ENCODE assay signal across 12 mouse cellular contexts in the genomic region with DNA sequence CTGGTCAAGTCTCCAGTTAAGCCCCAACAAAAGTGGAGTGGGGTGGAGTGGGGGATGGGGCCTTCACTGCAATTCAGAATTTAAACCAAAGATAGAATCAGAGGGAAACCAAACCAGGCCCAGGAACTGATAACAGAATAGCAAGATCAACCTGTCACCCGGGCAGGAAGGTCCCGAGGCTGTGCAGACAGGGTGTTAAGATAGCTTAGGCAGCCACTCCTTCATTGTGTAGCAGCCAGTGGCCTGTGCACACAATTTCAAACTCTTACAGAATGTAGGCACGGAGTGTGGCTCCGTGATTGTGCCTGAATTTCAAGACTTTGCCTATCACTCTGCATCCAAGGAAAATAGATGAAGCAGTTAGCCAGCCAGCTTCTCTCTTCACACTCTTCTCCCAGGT. TPM values are rescaled to one million over a fixed set of nuclear protein-coding genes. Genes with fewer than 3 reads are reported as not detected.
DNase-seq lines count a peak whose midpoint lies in the region; ATAC-seq and TF ChIP-seq lines count a peak whose summit lies in the region.
"Had no signal": no experiment of that assay in that cellular context is flagged by ENCODE, and none has a peak within 500 bp of the region (broad histone marks: within the 10 kb centered on the region; RNA-seq: fewer than 3 reads in every experiment).

No protein-coding gene starts in this region.

- no peaks in the 10 kb centered on the region for H3K36me3 ChIP-seq in heart, embryonic 15.5 days
- no peaks in the 10 kb centered on the region for H3K36me3 ChIP-seq in embryonic facial prominence, embryonic 15.5 days
- no peaks in the 10 kb centered on the region for H3K36me3 ChIP-seq in stomach, embryonic 15.5 days
- H3K36me3 ChIP-seq in forebrain, embryonic 11.5 days (ENCODE audit: control insufficient read depth, insufficient read depth, low read length), result no peaks in the 10 kb centered on the region
- H3K36me3 ChIP-seq: neural tube, embryonic 12.5 days had no signal

- no peak for DNase-seq in heart, adult 11 months
- no peak for DNase-seq in lung, adult 2 months
- DNase-seq in lung, postnatal 4 days, result no peak
- DNase-seq in spleen, postnatal 4 days (ENCODE audit: low spot score in 2 of 2), result no peak
- DNase-seq in forebrain, embryonic 11.5 days (ENCODE audit: low spot score), result no peak
- DNase-seq: cerebellum, adult 8-10 months; right cerebral cortex, adult 18-20 months had no signal

- H3K4me2 ChIP-seq in heart, embryonic 15.5 days, result peak overlapping the region; percentile 51
- H3K4me2 ChIP-seq in embryonic facial prominence, embryonic 15.5 days (replicated peaks), result peak overlapping the region; percentile 40
- H3K4me2 ChIP-seq in stomach, embryonic 15.5 days, result peak overlapping the region; percentile 40
- no peak overlapping the region for H3K4me2 ChIP-seq in forebrain, embryonic 11.5 days (ENCODE audit: low read depth, low read length, severe bottlenecking)
- H3K4me2 ChIP-seq: neural tube, embryonic 12.5 days had no signal

- H3K4me1 ChIP-seq in heart, embryonic 15.5 days (replicated peaks), result no peaks in the 10 kb centered on the region
- H3K4me1 ChIP-seq in lung, adult 2 months (ENCODE audit: control insufficient read depth, insufficient read depth, low read length), result no peaks in the 10 kb centered on the region
- no peaks in the 10 kb centered on the region for H3K4me1 ChIP-seq in embryonic facial prominence, embryonic 15.5 days
- H3K4me1 ChIP-seq in stomach, embryonic 15.5 days, result no peaks in the 10 kb centered on the region
- no peaks in the 10 kb centered on the region for H3K4me1 ChIP-seq in forebrain, embryonic 11.5 days (replicated peaks; ENCODE audit: control insufficient read depth, insufficient read depth, low read length)
- H3K4me1 ChIP-seq: neural tube, embryonic 12.5 days had no signal

- no peaks in the 10 kb centered on the region for H3K27me3 ChIP-seq in heart, embryonic 15.5 days
- H3K27me3 ChIP-seq in embryonic facial prominence, embryonic 15.5 days, result no peaks in the 10 kb centered on the region
- H3K27me3 ChIP-seq in stomach, embryonic 15.5 days (replicated peaks), result no peaks in the 10 kb centered on the region
- peaks cover 2% of the 10 kb centered on the region; the same call in 1 of the 2 replicates for H3K27me3 ChIP-seq in forebrain, embryonic 11.5 days (ENCODE audit: control insufficient read depth, insufficient read depth, low read length)
- H3K27me3 ChIP-seq: CH12.LX; neural tube, embryonic 12.5 days had no signal

- no peak for ATAC-seq in heart, embryonic 15.5 days (replicated peaks; ENCODE audit: insufficient number of reproducible peaks, insufficient read depth, low FRiP score, low read depth)
- ATAC-seq in embryonic facial prominence, embryonic 15.5 days (ENCODE audit: insufficient number of reproducible peaks, low FRiP score, low TSS enrichment, low read depth), result no peak
- ATAC-seq in stomach, embryonic 15.5 days (ENCODE audit: insufficient read depth, low FRiP score, low read depth), result no peak
- no peak for ATAC-seq in forebrain, embryonic 11.5 days (replicated peaks; ENCODE audit: low FRiP score)

- WGBS in heart, embryonic 15.5 days, result 10% methylated on average over 4 of the region's 4 CpGs
- 42% methylated on average over 4 of the region's 4 CpGs for WGBS in lung, adult 2 months
- 25% methylated on average over 4 of the region's 4 CpGs for WGBS in embryonic facial prominence, embryonic 15.5 days
- 45% methylated on average over 4 of the region's 4 CpGs for WGBS in stomach, embryonic 15.5 days
- WGBS in forebrain, embryonic 11.5 days, result 68% methylated on average over 4 of the region's 4 CpGs

- no peak for TF ChIP-seq POLR2A in lung, adult 2 months (IDR thresholded peaks at IDR 0.05; ENCODE audit: borderline replicate concordance, extremely low read depth, low read depth, low read length)

- H3K9me3 ChIP-seq in heart, embryonic 15.5 days (replicated peaks), result no peaks in the 10 kb centered on the region
- H3K9me3 ChIP-seq in embryonic facial prominence, embryonic 15.5 days (replicated peaks), result no peaks in the 10 kb centered on the region
- no peaks in the 10 kb centered on the region for H3K9me3 ChIP-seq in stomach, embryonic 15.5 days
- H3K9me3 ChIP-seq in forebrain, embryonic 11.5 days (ENCODE audit: control insufficient read depth, low read length), result no peaks in the 10 kb centered on the region
- H3K9me3 ChIP-seq: neural tube, embryonic 12.5 days had no signal

- no peak for TF ChIP-seq CTCF in lung, adult 2 months (IDR thresholded peaks at IDR 0.05; ENCODE audit: insufficient read depth, low read length)

- peak overlapping the region; percentile 9; the same call in 1 of the 2 replicates for H3K9ac ChIP-seq in heart, embryonic 15.5 days
- H3K9ac ChIP-seq in embryonic facial prominence, embryonic 15.5 days, result 0 out of 2 replicates have a peak overlapping the region, but pooled peaks have one; percentile 12
- no peak overlapping the region for H3K9ac ChIP-seq in stomach, embryonic 15.5 days
- H3K9ac ChIP-seq in forebrain, embryonic 11.5 days (ENCODE audit: low read length), result no peak overlapping the region
- H3K9ac ChIP-seq: neural tube, embryonic 12.5 days had no signal

- H3K4me3 ChIP-seq in heart, embryonic 15.5 days, result peak overlapping the region; percentile 47
- H3K4me3 ChIP-seq in lung, adult 2 months (replicated peaks; ENCODE audit: extremely low read depth, low read depth, low read length), result peak overlapping the region; percentile 10
- H3K4me3 ChIP-seq in embryonic facial prominence, embryonic 15.5 days (replicated peaks), result peak overlapping the region; percentile 43
- peak overlapping the region; percentile 32 for H3K4me3 ChIP-seq in stomach, embryonic 15.5 days (replicated peaks)
- no peak overlapping the region for H3K4me3 ChIP-seq in forebrain, embryonic 11.5 days (ENCODE audit: low read depth, low read length)
- H3K4me3 ChIP-seq: neural tube, embryonic 12.5 days had no signal

- H3K27ac ChIP-seq in heart, embryonic 15.5 days, result peak overlapping the region; percentile 40; the same call in 1 of the 2 replicates
- H3K27ac ChIP-seq in embryonic facial prominence, embryonic 15.5 days (replicated peaks), result peak overlapping the region; percentile 65
- H3K27ac ChIP-seq in stomach, embryonic 15.5 days, result no peak overlapping the region
- no peak overlapping the region for H3K27ac ChIP-seq in forebrain, embryonic 11.5 days (ENCODE audit: low read depth, low read length)
- H3K27ac ChIP-seq: neural tube, embryonic 12.5 days had no signal

RNA-seq across cellular contexts. Expression of a gene that starts 0.7 kb away (rescaled TPM):
- polyA plus RNA-seq in heart, embryonic 15.5 days (2015; fragmentation: Nextera tagmentation; extraction: Ambion mirVana), result 88.8 and 108 TPM in 2 replicates
- polyA plus RNA-seq in lung, adult 2 months (2012; rRNA removed), result 1.2 and 1.9 TPM in 2 replicates
- polyA plus RNA-seq in embryonic facial prominence, embryonic 15.5 days (2015; fragmentation: Nextera tagmentation; extraction: Ambion mirVana), result 258 and 285 TPM in 2 replicates
- 68.1 and 89.8 TPM in 2 replicates for polyA plus RNA-seq in stomach, embryonic 15.5 days (2015; fragmentation: Nextera tagmentation; extraction: Ambion mirVana)
- polyA plus RNA-seq in forebrain, embryonic 11.5 days (2014; fragmentation: Nextera tagmentation; extraction: Ambion mirVana), result 18.4 and 19.1 TPM in 2 replicates

Comparison
In these comparisons a context has a peak if more than half of its experiments do, and no peak if none do; other contexts are left out.
1. H3K27ac ChIP-seq: peak in heart, embryonic 15.5 days (single experiment) and embryonic facial prominence, embryonic 15.5 days (single experiment); none in stomach, embryonic 15.5 days (single experiment) and forebrain, embryonic 11.5 days (single experiment).
2. H3K9ac ChIP-seq: peak in heart, embryonic 15.5 days (single experiment) and embryonic facial prominence, embryonic 15.5 days (single experiment); none in stomach, embryonic 15.5 days (single experiment) and forebrain, embryonic 11.5 days (single experiment).